Mouse (Mus musculus) mouse trophoblast stem cell (cell line): ENCODE measurements at regions not wholly inside any gene's neighbourhood (a gene's known extent, or its start where the extent isn't known, plus 50 kb on each side); places are given as distances from the start of the nearest gene placed in this dataset.

Source experiments
- in situ Hi-C, 2 experiments: fragments of 300-500 bp; cut with MseI, MboI; formaldehyde crosslinking; loops; 2 replicates in 1 of 2; 3 replicates in 1 of 2; pipeline ENCODE4 v1.15.1; 2025

DNA sequence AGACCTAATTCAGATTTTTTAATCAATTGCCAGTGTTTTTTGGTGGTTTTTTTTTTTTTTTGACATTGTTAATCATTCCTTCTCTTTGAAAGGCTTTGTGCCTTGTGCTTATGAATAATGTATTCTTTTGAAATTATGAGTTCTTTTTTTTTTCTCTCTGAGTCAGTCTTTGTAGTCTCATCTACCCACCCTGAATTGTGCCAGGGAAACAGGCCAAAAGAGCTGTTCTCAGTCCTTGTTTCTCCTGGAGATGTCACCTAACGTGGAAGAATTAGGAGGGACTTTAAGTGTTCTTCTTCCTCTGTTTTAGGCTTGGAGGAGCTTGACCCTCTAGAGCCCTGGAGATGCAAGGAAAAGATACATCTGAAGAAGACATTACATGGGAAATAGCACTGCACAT lies 2012.6 kb downstream of the Poteg start:
- in situ Hi-C loops: no loop called here

DNA sequence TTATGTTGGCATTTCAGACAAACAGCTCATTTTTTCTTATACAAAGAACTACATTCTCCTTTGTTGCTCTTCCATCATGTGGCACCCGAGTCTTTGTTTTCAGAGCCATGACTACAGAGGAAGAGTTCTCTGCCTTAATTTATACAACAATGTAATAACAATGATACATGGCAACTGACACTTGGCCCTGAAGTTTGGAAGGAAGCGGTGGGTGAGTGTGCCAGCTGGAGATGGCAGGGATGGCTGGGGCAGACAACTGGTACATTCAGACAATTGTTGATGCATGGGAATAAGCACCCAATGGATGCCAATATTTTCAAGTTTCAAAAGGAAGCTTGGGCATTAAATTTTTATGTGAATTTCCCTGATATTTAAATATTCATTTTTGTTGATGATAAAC lies 2045.5 kb downstream of the Poteg start:
- in situ Hi-C loops: no loop called here

DNA sequence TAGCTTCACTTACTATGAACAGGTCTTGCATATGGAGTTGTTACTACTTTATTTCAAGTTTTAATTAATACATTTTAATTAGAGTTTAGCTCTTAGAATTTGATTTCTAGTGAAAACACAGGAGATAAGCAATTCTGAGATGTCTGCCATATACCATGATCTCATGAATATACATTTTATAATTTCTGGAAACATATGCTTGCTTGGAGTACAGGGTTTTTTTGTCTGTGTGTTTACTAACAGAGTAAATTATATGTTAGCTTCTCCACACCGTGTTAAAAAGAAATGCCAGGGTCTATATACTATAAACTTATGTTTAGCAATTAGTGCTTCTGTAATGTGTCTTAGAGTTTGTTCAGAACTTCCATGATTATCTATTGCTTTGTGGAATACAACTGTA lies 2079.9 kb downstream of the Poteg start:
- in situ Hi-C loops: no loop called here

DNA sequence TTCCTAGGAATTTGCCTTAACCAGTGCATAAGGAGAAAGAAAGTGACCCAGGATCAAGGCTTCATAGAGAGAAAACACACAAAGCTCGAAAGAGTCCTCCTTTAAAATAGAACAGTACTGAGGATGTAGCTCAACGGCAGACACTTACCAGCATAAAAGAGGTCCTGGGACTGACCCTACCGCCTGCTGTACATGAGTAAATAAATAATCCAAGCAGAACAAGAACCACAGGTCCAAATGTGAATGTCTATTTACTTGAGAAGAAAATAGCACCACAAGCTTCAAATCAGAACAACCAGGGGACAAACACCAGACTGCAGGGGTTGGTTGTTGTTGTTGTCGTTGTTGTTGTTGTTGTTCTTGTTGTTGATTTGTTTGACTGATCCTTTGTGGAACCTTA lies 2084.1 kb downstream of the Poteg start:
- in situ Hi-C loops: no loop called here

DNA sequence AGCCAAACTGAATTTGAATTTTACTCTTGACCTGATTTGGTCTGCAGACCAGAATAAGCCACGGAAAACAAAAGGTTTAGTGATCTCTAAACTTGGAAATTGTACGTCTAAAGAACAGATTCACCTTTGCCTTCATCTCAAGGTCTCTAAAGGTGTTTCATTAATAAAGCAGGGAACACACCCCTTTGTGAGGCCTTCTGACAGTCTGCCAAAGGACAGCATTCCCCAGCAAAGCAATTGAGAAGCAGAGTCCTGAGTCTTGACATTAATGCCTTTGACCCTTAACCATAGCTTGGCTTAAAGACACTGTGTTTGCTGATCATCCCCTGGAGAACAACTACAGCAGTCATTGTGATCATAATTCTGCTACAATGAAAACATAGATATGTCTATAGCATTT lies 2090.5 kb downstream of the Poteg start:
- in situ Hi-C loops: no loop called here

DNA sequence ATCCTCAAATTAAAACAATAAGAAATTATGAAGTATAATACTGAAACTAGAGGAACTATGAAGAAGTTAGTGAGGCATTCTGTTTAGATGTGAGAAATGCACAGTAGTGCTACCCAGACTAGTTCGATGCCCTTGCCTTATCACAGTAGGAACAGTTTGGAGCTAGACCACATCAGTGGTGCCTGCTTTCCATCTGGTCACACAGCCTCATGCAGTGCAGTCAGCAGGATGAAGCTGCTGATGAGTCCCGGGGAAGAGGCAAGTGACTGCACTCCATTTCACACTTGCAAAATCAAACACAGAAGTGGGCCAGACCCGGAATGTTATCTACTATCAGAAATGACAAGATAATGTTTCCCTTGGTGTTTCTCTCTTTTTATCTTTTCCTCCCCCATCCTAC lies 2092.4 kb downstream of the Poteg start:
- in situ Hi-C loops: no loop called here

DNA sequence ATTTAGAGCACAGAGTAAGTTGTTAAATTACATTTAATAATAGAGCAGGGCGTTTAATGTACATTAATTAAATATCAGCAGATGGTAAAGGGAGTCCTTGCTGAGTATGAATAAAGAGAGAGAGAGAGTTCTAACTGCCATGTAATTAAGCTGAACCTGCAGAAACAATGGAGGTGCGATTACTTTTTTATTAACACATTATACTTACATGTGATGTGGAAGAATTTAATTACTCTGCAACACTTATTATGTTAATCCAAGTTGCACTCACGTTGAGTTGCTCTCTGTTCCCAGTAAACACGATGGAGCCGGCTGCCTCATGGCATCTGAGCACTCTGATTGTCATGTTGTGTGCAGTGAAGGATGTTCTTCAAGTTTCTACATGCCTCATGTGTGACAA lies 2096.7 kb downstream of the Poteg start:
- in situ Hi-C loops: no loop called here

DNA sequence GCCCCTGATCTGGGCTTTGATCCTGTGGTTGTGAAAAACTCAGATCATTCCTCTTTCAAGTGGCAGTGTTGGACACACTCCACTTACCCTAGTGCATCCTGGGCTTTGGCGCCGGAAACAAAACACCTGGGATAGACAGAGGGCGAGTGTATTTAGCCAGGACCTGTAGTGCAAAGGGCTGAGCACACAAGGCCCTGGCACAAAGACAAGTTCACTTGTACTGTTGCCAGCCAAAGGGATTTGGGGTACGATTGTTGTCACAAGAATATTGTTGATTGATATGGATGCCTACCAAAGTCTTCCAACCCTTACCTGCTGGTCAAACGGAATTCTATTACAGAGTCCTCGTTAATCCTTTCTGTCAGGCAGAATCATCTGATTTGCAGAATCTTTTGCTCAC lies 2138.2 kb downstream of the Poteg start:
- in situ Hi-C loops: no loop called here

DNA sequence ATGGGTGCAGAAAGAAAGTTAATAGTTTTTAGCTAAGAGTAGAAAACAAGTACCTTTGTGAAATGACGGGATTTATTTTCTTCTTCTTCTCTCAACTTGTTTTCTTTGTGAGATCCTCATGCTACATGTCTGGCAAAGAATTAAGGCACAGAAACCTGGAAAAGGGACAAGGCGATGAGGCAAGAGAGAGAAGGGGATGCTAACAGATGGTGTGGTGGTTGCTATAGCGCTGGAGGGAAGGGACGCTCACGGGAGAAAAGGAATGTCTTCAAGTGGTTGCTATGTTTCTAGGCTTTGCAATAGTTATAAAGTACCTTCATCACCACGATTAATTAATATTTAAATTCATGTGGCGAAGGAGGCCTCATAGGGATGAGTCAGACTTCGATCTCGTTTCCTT lies 2146.7 kb downstream of the Poteg start:
- in situ Hi-C loops: no loop called here

DNA sequence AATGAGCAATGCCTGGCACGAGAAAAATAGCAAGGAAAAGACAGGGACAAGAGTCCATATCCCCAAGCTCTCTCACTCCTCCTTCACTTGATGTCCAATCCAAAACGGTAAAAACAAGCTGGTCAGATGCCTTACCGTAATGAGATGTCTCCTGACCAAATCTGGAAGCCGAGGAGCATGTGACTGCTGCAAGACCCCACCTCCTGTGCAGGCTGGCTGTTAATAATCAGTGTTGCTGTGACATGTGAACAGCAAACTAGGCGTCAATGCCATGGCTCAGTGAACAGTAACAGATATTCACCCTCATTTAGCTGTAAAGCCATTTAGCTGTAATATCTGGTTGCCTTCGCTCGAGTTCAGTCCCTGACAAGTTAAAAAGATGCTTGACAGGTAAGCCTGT lies 2166.6 kb downstream of the Poteg start:
- in situ Hi-C loops: no loop called here

DNA sequence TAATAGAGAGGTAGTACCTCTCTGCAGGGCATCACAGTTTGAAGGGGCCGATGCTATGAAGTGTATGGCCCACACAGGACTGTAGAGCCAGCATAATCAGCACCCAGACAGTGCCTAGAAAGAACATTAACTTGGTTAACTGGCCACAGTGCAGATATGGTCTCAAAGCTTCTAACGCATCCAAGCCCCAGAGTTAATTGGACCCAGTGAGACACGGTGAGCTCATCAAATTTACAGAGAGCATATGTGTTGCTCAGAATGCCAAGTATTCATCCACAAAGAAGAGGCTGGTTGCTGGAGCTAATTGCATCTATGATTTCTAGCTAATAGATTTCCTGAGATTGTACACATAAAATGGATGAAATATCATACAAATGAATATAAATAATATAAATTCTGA lies 2214.1 kb downstream of the Poteg start:
- in situ Hi-C loops: loop anchor here in 1 of 2 experiments (5.0 kb wide), 1 partner anchor 44 kb away; no protein-coding TSS in a partner anchor

DNA sequence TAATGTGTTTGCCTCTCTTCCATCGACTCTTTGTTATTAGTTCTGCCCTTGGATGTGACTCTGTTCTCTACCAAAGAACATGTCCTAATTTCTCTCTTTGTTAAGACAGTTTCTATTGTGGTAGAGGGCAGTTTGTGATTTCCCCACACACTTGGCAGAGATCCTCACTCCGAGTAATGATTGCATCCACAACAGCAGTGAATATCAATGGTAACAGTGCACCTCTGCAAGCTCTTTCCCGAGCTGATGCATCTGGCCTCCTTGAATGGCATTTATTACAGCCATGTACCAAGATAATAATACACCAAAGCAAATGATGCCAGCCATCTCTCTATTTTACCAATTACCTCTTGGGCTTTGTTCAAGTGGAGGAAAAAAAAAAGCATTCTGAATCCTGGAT lies 2228.4 kb downstream of the Poteg start:
- in situ Hi-C loops: no loop called here

DNA sequence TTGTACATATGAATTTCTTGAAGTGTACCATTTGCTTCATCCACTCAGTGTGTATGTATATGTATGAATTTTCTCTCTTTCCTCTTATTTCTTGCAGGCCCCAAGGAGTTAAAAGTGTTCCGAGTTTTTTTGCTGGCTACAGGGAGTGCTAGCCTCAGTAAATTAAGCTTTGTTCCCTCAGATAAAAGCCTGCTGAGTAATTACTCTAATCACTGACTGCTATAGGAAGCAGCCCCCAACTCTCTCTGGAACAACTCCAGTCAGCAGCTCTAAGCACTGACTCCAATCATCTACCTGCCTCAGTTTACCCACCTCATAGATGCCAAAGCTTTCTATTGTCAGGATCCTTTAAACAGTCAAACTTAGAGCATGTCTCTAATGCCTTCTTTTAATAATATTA lies 2235.9 kb downstream of the Poteg start:
- in situ Hi-C loops: no loop called here

DNA sequence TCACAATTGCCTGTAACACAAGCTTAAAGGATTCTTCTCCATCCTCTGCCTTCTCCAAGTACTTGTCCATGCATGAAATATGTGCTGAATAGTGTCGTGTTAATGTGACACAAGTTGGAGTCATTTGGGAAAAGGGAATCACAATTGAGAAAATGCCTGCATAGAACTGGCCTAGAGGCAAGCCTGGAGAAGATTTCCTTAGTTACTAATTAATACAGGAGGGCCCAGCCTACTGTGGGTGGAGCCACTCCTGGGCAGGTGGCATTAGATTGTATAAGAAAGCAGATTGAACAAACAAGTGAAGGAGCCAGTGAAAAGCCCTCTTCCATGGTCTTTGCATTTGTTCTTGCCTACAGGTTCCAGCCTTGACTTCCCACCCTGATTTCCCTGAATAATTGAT lies 2239.1 kb downstream of the Poteg start:
- in situ Hi-C loops: no loop called here

DNA sequence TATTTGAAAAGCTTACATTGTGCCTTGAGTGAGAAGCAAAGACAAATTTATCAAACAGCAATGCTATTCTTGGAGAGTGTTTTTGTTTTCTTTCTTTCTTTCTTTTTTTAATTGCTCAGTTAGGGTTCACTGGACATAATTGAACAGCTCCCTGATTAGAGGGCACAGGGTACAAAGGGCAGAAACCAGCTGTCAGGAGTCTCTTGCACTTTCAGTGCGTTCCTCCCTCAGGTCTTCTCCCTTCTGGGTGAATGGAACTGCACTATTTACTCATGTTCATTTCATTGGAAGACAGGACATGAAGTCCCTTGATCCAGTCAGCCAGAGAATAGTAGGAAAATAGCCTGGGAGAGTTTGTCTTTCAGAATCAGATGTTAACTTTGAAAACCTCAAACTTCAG lies 2248.2 kb downstream of the Poteg start:
- in situ Hi-C loops: no loop called here
